Mouse (Mus musculus) lung, embryonic 15.5 days (tissue): ENCODE measurements at regions not wholly inside any gene's neighbourhood (a gene's known extent, or its start where the extent isn't known, plus 50 kb on each side); places are given as distances from the start of the nearest gene placed in this dataset.

ENCODE experiments used
- ATAC-seq: fragments of 200-750 bp; cut with Nextera tagmentation; 2 replicates; pipeline ENCODE4 v1.8.0; 2017; ENCODE audit warnings: moderate number of reproducible peaks, borderline replicate concordance; ENCODE audit not compliant: low FRiP score, low TSS enrichment; ENCODE audit errors: extremely low read depth
- H3K27ac ChIP-seq: fragments of 300-500 bp; sonication (generic); 2 replicates; pipeline ENCODE4 v1.5.1; 2015; ENCODE audit warnings: moderate library complexity, mild to moderate bottlenecking, inconsistent platforms
- H3K27me3 ChIP-seq: fragments of 300-500 bp; sonication (generic); 2 replicates; pipeline ENCODE4 v1.6.1; 2015; ENCODE audit warnings: inconsistent platforms
- H3K36me3 ChIP-seq: fragments of 300-500 bp; sonication (generic); 2 replicates; pipeline ENCODE4 v1.6.1; 2015; ENCODE audit warnings: inconsistent platforms
- H3K4me1 ChIP-seq: fragments of 300-500 bp; sonication (generic); 2 replicates; pipeline ENCODE4 v1.6.1; 2015; ENCODE audit warnings: inconsistent platforms
- H3K4me2 ChIP-seq: fragments of 300-500 bp; sonication (generic); 2 replicates; pipeline ENCODE4 v1.6.1; 2015; ENCODE audit warnings: inconsistent platforms, mild to moderate bottlenecking, moderate library complexity
- H3K4me3 ChIP-seq: fragments of 300-500 bp; sonication (generic); 2 replicates; pipeline ENCODE4 v1.5.1; 2015; ENCODE audit warnings: mild to moderate bottlenecking, inconsistent platforms
- H3K9ac ChIP-seq: fragments of 300-500 bp; sonication (generic); 2 replicates; pipeline ENCODE4 v1.6.1; 2015; ENCODE audit warnings: inconsistent platforms
- H3K9me3 ChIP-seq: fragments of 300-500 bp; sonication (generic); 2 replicates; pipeline ENCODE4 v1.6.1; 2016; ENCODE audit warnings: inconsistent platforms
- WGBS: fragments of 180-500 bp; shearing (Covaris S2); methylation state at CpG from one replicate; pipeline ENCODE4 v1.1.7; 2015; 5-methylcytosine and 5-hydroxymethylcytosine counted together

DNA sequence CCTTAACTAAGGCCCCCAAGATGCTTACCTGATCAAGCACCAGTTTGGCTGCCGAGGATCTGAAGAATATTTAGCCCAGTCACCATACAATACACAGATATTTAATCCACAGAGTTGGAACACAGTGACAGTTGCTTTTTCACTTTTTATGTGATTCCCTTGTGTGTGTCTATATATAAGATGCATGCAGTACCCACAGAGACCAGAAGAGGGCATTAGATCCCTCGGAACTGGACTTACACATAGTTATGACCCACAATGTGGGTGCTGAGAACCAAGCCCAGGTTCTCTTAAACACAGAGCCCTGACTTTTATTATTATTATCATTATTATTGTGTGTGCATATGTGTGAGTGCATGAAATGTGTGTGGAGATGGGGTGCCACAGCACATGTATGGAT, 70.6 kb upstream of the Xpo1 start:
- no peaks in the 10 kb centered on the region for H3K36me3 ChIP-seq
- H3K4me2 ChIP-seq: no peak overlapping the region
- H3K27me3 ChIP-seq: no peaks in the 10 kb centered on the region
- H3K9me3 ChIP-seq: 0 out of 2 replicates have a peak, but pooled peaks cover 3% of the 10 kb centered on the region
- no peak for ATAC-seq
- no peaks in the 10 kb centered on the region for H3K4me1 ChIP-seq
- H3K4me3 ChIP-seq: no peak overlapping the region
- WGBS: 97% methylated on average over 2 of the region's 2 CpGs
- no peak overlapping the region for H3K27ac ChIP-seq
- H3K9ac ChIP-seq: no peak overlapping the region

- no peak for ATAC-seq
- Histone ChIP-seq H3K4me2 (no peak overlapping the region), H3K27ac (no peak overlapping the region), H3K4me1 (no peaks in the 10 kb centered on the region), H3K9ac (no peak overlapping the region), H3K36me3 (no peaks in the 10 kb centered on the region), H3K27me3 (no peaks in the 10 kb centered on the region), H3K4me3 (no peak overlapping the region), H3K9me3 (no peaks in the 10 kb centered on the region)
- WGBS: 84% methylated on average over 9 of the region's 9 CpGs
Measured at GRCm38 (mm10) chr11:23201701-23202449, 54.0 kb upstream of the Xpo1 start.

DNA sequence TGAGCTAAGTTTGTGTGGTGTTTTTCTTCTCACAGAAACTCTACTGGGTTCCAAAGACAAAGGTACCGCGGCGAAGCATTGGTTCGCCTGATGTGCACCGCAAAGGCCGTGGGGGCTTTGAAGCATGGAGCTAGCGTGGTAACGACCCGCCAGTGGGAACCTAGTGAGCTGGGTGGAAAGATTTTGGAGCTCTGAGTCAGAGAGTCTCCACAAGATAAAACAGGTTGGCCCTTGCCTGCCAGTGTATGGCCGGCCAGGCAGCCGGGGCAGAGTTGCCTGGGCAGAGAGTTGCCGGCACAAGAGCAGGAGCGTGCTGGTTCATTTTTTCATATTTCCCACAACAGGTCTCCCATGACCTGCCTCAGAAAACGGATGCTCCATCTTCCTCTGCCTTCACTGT, 52.3 kb upstream of the Xpo1 start:
- 85% methylated on average over 14 of the region's 14 CpGs for WGBS
- ATAC-seq: no peak
- Histone ChIP-seq H3K27ac (no peak overlapping the region), H3K4me2 (no peak overlapping the region), H3K4me3 (no peak overlapping the region), H3K36me3 (no peaks in the 10 kb centered on the region), H3K4me1 (no peaks in the 10 kb centered on the region), H3K9me3 (no peaks in the 10 kb centered on the region), H3K27me3 (no peaks in the 10 kb centered on the region), H3K9ac (no peak overlapping the region)

GRCm38 (mm10) chr11:23204041-23204440, 51.8 kb upstream of the Xpo1 start:
- Histone ChIP-seq H3K27me3 (no peaks in the 10 kb centered on the region), H3K36me3 (no peaks in the 10 kb centered on the region), H3K4me3 (no peak overlapping the region), H3K27ac (no peak overlapping the region), H3K9me3 (no peaks in the 10 kb centered on the region), H3K4me1 (no peaks in the 10 kb centered on the region), H3K9ac (no peak overlapping the region), H3K4me2 (no peak overlapping the region)
- WGBS: 54% methylated on average over 12 of the region's 12 CpGs
- no peak for ATAC-seq
